Mouse (Mus musculus) forebrain, embryonic 10.5 days (tissue): ENCODE data around the gene Gm5089. TPM values are rescaled to one million over a fixed set of nuclear protein-coding genes. Genes with fewer than 3 reads are reported as not detected.

ENCODE experiments used
- DNase-seq: peaks from one replicate; pipeline ENCODE4 v3.0.0-alpha.2; 2017; ENCODE audit warnings: low spot score; ENCODE audit errors: extremely low spot score
- H3K27ac ChIP-seq: fragments of 300-500 bp; sonication (generic); 2 replicates; pipeline ENCODE4 v1.5.1; 2016; ENCODE audit warnings: mild to moderate bottlenecking
- H3K27me3 ChIP-seq: fragments of 300-500 bp; sonication (generic); 2 replicates; pipeline ENCODE4 v1.6.1; 2016; ENCODE audit warnings: mild to moderate bottlenecking; ENCODE audit not compliant: poor library complexity, severe bottlenecking
- H3K36me3 ChIP-seq: fragments of 300-500 bp; sonication (generic); replicated peaks from 2 replicates; pipeline ENCODE4 v1.6.1; 2016; ENCODE audit warnings: mild to moderate bottlenecking, moderate library complexity
- H3K4me1 ChIP-seq: fragments of 300-500 bp; sonication (generic); 2 replicates; pipeline ENCODE4 v1.6.1; 2016
- H3K4me3 ChIP-seq: fragments of 300-500 bp; sonication (generic); 2 replicates; pipeline ENCODE4 v1.5.1; 2016; ENCODE audit warnings: mild to moderate bottlenecking, moderate library complexity
- H3K9me3 ChIP-seq: fragments of 300-500 bp; sonication (generic); 2 replicates; pipeline ENCODE4 v1.6.1; 2016; ENCODE audit warnings: mild to moderate bottlenecking, moderate library complexity
- WGBS: fragments of 180-500 bp; shearing (Covaris S2); methylation state at CpG from one replicate; pipeline ENCODE4 v1.1.7; 2016; 5-methylcytosine and 5-hydroxymethylcytosine counted together
- polyA plus RNA-seq: library from polyadenylated mRNA; unstranded; fragments of >200 nt; fragmentation: Nextera tagmentation; extraction: Ambion mirVana; gene quantifications from 2 replicates; pipeline ENCODE4 v1.2.1, GENCODE M21; 2016

Gene Gm5089
- polyA plus RNA-seq, 1 experiment from 2014 or later, result 1.9 TPM

DNA sequence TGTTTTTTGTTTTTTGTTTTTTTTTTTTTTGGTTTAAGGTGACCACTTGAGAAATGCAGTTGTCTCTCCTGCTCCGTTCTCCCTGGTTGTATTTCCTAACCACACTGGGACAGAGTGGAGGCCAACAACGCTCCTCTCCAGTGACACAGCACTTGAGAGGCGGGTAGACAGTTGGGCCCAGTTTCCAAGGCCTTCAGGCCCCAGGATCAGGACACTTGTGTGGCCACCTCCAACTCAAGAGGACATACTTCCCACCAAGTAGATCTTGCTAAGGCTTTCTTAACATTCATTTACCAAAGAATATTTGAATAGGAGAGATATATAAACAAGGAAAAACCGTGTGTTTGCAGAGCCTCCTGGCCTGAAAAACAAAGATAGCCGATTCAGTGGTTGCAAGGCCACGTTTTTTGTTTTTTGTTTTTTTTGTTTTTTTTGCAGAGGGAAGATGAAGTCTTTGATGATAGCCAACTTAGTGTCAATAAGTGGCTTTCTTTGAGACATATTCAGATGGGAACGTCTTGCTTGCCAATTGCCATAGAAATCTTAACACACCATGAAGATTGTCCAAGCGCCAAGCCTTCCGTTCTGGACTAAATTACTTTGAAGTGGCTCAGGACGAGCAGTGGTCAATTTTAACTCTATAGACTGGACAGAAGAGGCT, 4.1 kb upstream of the Gm5089 start:
- H3K9me3 ChIP-seq, result no peaks in the 10 kb centered on the region
- DNase-seq, result peak; percentile 37
- WGBS, result 32% methylated on average over 10 of the region's 10 CpGs
- peaks cover 44% of the 10 kb centered on the region for H3K27me3 ChIP-seq
- H3K4me1 ChIP-seq, result peaks cover 85% of the 10 kb centered on the region
- peak overlapping the region; percentile 18; the same call in 1 of the 2 replicates for H3K4me3 ChIP-seq
- H3K27ac ChIP-seq, result peak overlapping the region; percentile 95
- H3K36me3 ChIP-seq, result peaks cover 20% of the 10 kb centered on the region

DNA sequence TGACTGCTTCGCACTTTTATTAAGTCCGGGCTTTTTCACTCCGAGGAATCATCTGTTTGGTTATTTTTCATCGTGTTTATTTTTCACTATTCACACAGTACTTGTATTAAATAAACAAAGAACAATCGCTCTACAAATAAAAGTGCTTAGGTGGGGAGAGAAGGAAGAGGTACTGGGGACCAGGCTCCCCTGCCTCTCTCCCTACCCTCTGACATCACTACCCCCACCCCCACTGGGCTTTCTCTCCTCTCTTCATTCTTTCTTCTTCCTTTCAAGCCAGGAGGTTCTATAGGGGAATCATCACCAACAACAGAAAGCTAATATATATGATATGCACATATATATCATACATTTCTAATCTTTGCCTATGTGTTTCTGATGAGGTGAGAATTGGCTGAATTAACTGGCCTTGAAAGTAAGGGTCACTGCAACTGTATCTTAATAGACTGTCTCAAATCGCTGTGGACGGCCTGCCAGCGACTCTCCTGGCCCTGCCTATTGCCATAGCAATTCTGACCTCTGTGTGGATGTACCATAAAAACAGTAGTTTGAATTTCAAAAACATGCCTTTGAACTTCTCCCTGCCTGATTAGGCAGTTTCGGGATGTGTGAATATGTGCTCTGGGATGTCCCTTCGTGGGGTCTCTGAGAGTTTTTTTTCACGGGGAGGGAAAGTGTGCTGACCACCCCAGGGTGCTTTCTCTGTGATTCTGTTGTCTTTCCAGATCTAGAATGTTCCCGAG, 3.3 kb upstream of the Gm5089 start:
- Histone ChIP-seq H3K27me3 (peaks cover 48% of the 10 kb centered on the region), H3K4me3 (peak overlapping the region; percentile 41), H3K9me3 (no peaks in the 10 kb centered on the region), H3K4me1 (peaks cover 86% of the 10 kb centered on the region), H3K36me3 (peaks cover 11% of the 10 kb centered on the region), H3K27ac (peak overlapping the region; percentile 95)
- DNase-seq, result peak; percentile 62
- WGBS, result 9% methylated on average over 12 of the region's 12 CpGs

DNA sequence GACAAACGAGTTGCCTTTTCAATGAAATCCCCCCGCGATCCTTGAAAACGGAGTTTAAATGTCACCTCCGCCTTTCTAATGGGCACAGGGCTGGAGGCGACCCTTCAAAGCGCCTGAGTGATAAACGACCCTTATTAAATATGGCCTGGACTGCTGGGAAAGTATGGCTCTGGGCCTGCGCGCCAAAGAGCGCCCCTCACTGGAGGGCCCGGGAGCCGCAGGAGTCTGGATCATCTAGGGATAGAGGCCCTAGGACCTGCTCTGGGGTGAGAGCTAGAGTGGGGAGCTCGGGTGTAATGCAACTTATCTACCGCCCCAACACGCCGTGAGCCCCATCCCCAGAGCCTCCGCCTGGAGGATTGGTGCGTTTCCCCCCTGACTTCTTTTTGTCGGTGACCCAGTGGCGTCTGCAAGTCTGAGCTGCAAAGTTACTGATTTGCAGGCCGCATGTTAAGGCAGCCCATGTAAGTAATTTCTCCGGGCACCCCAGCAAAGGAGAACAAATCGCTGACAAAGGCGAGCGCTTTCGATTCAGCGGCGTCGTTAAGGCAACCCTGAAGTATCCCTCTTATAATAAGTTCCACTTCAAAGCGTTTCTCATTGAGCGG, 2.6 kb upstream of the Gm5089 start:
- H3K27me3 ChIP-seq, result peaks cover 55% of the 10 kb centered on the region
- peak; percentile 88 for DNase-seq
- peaks cover 79% of the 10 kb centered on the region for H3K4me1 ChIP-seq
- H3K27ac ChIP-seq, result peak overlapping the region; percentile 95
- no peaks in the 10 kb centered on the region for H3K9me3 ChIP-seq
- peak overlapping the region; percentile 41 for H3K4me3 ChIP-seq
- H3K36me3 ChIP-seq, result peaks cover 4% of the 10 kb centered on the region; the same call in 1 of the 2 replicates
- 3% methylated on average over 32 of the region's 32 CpGs for WGBS

DNA sequence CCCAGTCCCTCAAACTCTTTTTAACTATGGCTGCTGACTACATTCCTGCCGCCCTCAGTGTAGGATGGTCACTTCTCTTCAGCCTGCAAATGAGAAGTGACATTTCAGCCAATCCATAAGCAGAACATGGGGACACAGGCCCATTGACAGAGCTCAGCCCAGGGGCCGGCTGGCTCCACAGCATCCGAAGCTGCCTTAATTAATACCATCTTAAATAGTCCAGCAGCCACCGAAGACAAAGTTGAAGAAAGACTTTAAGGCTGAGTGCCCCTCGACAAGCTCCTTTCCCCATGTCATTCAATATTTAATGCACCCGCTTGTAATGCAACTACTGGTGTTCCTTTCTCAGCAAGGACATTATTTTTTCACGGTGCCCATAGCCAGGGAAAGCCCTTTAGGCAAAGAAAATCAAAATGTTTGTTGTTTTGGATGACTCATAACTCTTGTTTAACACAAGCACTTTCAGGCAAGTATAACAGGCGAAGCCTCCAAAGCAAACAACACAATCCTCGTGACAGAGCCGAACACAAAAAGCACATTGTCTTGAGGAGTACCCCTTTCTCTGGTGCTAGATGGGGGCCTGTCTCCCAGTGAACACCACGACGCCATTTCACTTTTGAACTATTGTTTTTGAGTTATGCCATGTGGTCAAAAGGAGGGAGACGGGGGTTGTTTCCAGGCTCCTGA, 1.9 kb upstream of the Gm5089 start:
- peaks cover 75% of the 10 kb centered on the region for H3K4me1 ChIP-seq
- DNase-seq, result peak; percentile 69
- 5% methylated on average over 13 of the region's 13 CpGs for WGBS
- H3K27me3 ChIP-seq, result peaks cover 62% of the 10 kb centered on the region
- H3K27ac ChIP-seq, result peak overlapping the region; percentile 95
- no peaks in the 10 kb centered on the region for H3K9me3 ChIP-seq
- H3K36me3 ChIP-seq, result peaks cover 3% of the 10 kb centered on the region; the same call in 1 of the 2 replicates
- peak overlapping the region; percentile 41 for H3K4me3 ChIP-seq

DNA sequence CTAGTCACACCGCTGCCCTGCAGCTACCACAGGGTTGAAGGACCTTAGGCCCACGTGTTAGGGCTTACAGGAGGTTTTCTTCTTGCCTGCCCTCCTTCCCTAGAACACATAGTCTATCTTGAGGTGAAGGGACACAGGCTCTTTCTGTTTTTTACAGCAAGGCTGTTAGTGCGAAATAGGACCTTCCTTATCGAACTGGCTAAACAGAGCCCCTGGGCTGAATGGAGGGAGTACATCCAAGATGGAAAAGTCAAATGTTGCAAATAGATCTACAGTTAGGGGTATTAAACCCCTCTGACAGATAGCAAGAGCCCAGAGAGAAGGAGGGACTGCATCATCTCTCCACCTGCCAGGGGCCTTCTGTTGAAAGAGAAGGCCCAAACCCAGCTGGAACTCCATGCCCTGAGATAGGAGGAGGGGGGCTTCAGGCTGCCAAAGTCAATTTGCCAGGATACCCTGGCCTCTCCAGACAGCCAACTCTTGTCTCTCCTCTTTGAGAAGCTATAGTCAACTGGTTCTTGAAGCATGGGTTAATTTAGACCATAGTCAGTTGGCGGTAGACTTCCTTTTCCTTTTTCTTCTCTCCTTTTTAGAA, 733 bp upstream of the Gm5089 start:
- DNase-seq, result no peak
- H3K4me1 ChIP-seq, result peaks cover 75% of the 10 kb centered on the region

DNA sequence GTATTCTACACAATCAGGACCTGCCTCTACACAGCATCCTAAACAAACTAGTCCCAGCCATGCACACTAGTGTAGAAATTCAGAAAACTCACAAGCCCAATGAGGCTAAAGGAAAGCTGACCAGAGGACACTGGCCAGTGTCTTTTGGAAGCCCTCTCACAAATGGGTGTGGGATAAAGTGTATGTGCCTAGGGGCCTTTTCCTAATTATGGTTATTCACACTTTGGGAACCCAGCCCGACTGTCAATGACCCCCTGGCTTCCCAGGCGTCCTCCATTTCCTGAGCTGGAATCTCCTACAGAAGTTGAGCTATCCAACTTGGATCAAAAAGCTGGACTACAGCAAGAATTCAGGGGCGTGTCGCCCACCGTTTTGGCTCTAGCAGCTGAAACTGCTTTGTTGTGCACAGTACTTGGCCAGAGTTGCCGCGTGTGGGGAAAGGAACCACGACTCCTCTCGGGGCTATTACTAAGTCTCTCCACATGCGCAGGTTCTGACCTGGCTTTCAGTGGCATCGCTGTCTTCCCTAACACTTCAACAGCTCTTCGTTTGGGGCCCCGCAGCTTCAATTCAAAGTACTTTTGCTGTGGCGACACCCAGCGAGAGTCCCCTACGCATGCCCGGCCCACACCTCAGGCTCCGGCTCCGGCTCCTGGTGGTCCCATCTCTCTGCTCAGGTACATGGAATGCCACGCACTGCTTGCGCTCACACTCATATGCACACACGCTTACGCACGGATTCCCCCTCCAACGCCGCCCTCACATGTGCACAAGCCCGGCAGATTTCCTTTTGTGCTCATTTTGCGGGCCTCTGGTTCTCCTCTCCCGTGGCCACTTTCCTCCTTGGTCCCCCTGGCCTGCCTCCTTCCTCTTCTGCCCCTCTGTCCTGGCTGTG, 1.1 kb downstream of the Gm5089 start:
- H3K4me3 ChIP-seq, result peak overlapping the region; percentile 64
- peaks cover 63% of the 10 kb centered on the region for H3K4me1 ChIP-seq
- H3K36me3 ChIP-seq, result no peaks in the 10 kb centered on the region
- H3K27ac ChIP-seq, result peak overlapping the region; percentile 95
- H3K9me3 ChIP-seq, result no peaks in the 10 kb centered on the region
- peak; percentile 65 for DNase-seq
- peaks cover 88% of the 10 kb centered on the region for H3K27me3 ChIP-seq
- WGBS, result 2% methylated on average over 29 of the region's 29 CpGs

More for the DNA sequence above, 733 bp upstream of the Gm5089 start:
- Histone ChIP-seq H3K9me3 (no peaks in the 10 kb centered on the region), H3K27me3 (peaks cover 74% of the 10 kb centered on the region), H3K36me3 (peaks cover 3% of the 10 kb centered on the region; the same call in 1 of the 2 replicates), H3K27ac (peak overlapping the region; percentile 95), H3K4me3 (peak overlapping the region; percentile 64)
- 50% methylated on average over 5 of the region's 5 CpGs for WGBS

DNA sequence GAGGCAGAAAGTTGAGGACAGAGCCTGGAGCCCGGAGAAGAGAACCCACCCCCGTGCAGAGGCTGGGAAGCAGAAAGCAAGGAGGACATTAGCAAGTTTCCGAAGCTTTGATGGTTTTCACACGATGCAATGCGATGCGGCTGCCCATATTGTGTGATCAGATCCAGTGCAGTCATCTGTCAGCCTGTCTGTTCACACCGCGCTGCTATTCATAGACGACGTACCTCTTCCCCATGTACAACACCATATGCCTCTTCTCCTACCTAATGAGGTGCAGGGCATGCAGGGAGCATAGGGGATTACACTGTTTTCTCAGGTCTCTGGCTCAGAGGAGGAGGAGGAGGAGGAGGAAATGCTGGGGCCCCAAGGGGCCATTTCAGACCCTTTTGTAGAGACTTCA, 14.1 kb downstream of the Gm5089 start:
- H3K4me3 ChIP-seq, result no peak overlapping the region
- no peak for DNase-seq
- peaks cover 3% of the 10 kb centered on the region; the same call in 1 of the 2 replicates for H3K36me3 ChIP-seq
- WGBS, result 79% methylated on average over 10 of the region's 10 CpGs
- H3K27ac ChIP-seq, result no peak overlapping the region
- peaks cover 26% of the 10 kb centered on the region for H3K4me1 ChIP-seq
- no peaks in the 10 kb centered on the region for H3K9me3 ChIP-seq
- no peaks in the 10 kb centered on the region for H3K27me3 ChIP-seq

DNA sequence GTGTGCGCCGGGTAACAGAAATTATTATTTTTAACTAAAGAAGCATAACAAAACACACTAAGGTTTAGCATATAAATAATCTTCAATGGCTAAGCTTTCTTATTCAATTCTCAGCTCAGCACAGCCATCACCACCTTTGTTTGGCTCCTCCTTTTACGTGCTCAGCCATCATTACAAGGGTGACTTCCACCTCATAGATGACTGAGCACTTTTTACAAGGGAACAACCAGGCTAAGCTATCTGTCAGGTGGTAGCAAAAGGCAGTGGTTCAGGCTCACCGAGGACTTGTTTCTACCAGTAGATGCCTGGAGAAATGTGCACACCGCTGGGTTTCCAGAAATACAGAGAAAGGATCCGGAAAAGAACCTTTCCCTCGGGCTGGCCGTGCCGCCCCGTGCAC, 16.9 kb downstream of the Gm5089 start:
- H3K9me3 ChIP-seq, result no peaks in the 10 kb centered on the region

DNA sequence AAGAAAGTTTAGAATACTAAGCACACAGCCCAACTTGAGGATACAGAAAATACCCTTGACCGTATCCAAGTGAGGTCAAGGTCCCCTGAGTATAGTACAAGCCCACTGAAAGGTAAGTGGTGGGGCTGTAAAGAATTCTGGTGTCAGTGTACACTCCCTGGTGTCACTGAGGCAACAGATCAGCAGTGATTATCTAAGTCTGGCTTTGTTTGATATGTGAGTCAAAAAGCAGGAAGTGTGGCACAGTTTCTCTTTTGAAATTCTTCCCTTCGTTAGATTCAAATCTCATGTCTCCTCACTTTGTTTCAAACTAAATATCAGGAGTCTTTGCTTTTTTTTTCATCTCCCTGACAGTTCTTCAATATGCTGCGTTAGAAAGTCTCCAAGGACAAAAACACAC, 18.4 kb downstream of the Gm5089 start:
- 80% methylated on average over 3 of the region's 3 CpGs for WGBS
- no peaks in the 10 kb centered on the region for H3K9me3 ChIP-seq
- DNase-seq, result no peak

More for the DNA sequence above, 16.9 kb downstream of the Gm5089 start:
- 92% methylated on average over 10 of the region's 10 CpGs for WGBS
- Histone ChIP-seq H3K27me3 (no peaks in the 10 kb centered on the region), H3K4me1 (peaks cover 32% of the 10 kb centered on the region), H3K4me3 (no peak overlapping the region), H3K36me3 (no peaks in the 10 kb centered on the region), H3K27ac (no peak overlapping the region)
- no peak for DNase-seq

DNA sequence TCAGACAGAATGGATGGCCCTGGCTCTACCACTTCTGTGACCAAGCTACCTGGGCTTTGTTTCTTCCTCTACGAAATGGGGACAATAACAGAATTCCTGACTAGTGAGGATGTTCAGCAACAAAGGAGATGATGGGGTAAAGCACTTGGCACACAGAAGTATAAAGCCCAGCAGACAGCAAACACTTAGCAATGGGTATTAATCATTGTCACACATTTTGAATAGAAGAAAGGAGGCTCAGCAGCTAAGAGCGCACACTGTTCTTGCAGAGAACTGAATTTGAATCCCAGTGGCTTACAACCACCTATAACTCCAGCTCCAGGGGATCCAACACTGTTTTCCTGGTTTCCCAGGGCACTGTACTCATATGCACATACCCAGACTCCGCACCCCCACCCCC, 23.3 kb downstream of the Gm5089 start:
- 89% methylated on average over 3 of the region's 3 CpGs for WGBS
- peaks cover 58% of the 10 kb centered on the region for H3K4me1 ChIP-seq
- no peak for DNase-seq
- H3K36me3 ChIP-seq, result no peaks in the 10 kb centered on the region
- H3K27ac ChIP-seq, result no peak overlapping the region
- H3K9me3 ChIP-seq, result no peaks in the 10 kb centered on the region
- H3K4me3 ChIP-seq, result no peak overlapping the region
- H3K27me3 ChIP-seq, result no peaks in the 10 kb centered on the region; the same call in 1 of the 2 replicates

More for the DNA sequence above, 18.4 kb downstream of the Gm5089 start:
- Histone ChIP-seq H3K27me3 (no peaks in the 10 kb centered on the region), H3K4me3 (no peak overlapping the region), H3K36me3 (no peaks in the 10 kb centered on the region), H3K27ac (no peak overlapping the region), H3K4me1 (peaks cover 35% of the 10 kb centered on the region)

DNA sequence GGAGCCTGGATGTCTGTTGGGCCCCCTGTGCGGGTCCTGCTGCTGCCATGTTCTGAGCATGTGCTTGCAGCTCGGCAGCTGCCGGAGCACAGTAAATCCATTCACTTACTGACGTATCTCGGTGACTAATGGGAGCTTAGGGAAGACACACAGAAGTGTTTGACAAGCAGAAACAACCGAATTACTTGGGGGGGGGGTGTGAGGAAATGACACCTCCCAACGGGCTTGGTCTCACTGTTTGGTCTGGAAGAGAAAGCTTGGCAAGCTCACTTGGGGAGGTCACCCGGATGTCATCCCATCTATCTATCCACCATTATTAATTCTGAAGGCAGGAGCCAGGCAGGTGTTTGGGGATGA, 23.7 kb downstream of the Gm5089 start:
- peak overlapping the region; percentile 42; the same call in 1 of the 2 replicates for H3K27ac ChIP-seq
- no peak overlapping the region for H3K4me3 ChIP-seq
- DNase-seq, result no peak
- 67% methylated on average over 8 of the region's 8 CpGs for WGBS
- H3K9me3 ChIP-seq, result no peaks in the 10 kb centered on the region
- peaks cover 3% of the 10 kb centered on the region; the same call in 1 of the 2 replicates for H3K27me3 ChIP-seq
- H3K36me3 ChIP-seq, result no peaks in the 10 kb centered on the region
- peaks cover 53% of the 10 kb centered on the region for H3K4me1 ChIP-seq
